Comparison of ENCODE assay signal across 18 mouse cellular contexts in genomic region chr11:121799746-121800299, GRCm38 (mm10). TPM values are rescaled to one million over a fixed set of nuclear protein-coding genes. Genes with fewer than 3 reads are reported as not detected.
"Had no signal": no experiment of that assay in that cellular context is flagged by ENCODE, and none has a peak within 500 bp of the region (broad histone marks: within the 10 kb centered on the region; RNA-seq: fewer than 3 reads in every experiment).

No protein-coding gene starts in this region.

- H3K27me3 ChIP-seq: limb, embryonic 12.5 days; neural tube, embryonic 15.5 days had no signal

- H3K4me3 ChIP-seq: kidney, embryonic 15.5 days; layer of hippocampus, adult 2 months; limb, embryonic 12.5 days; liver, embryonic 13.5 days; myocyte; neural tube, embryonic 15.5 days had no signal

- H3K9me3 ChIP-seq: kidney, embryonic 15.5 days; limb, embryonic 12.5 days; liver, embryonic 13.5 days; neural tube, embryonic 15.5 days had no signal

- DNase-seq: kidney, adult 11 months; liver; liver, embryonic 13.5 days; lung, embryonic 14.5 days; midbrain, embryonic 14.5 days; spleen, adult 18-20 months; thymus, adult 2 months; thymus, postnatal 25 days had no signal

- H3K36me3 ChIP-seq: kidney, embryonic 15.5 days; limb, embryonic 12.5 days; liver, embryonic 13.5 days; neural tube, embryonic 15.5 days had no signal

- H3K4me2 ChIP-seq: kidney, embryonic 15.5 days; limb, embryonic 12.5 days; liver, embryonic 13.5 days; lung, embryonic 14.5 days; neural tube, embryonic 15.5 days had no signal

- H3K27ac ChIP-seq: kidney, embryonic 15.5 days; layer of hippocampus, adult 2 months; limb, embryonic 12.5 days; liver, embryonic 13.5 days; neural tube, embryonic 15.5 days had no signal

- H3K9ac ChIP-seq: kidney, embryonic 15.5 days; limb, embryonic 12.5 days; liver, embryonic 13.5 days; lung, embryonic 14.5 days; neural tube, embryonic 15.5 days had no signal

- H3K4me1 ChIP-seq: liver, embryonic 13.5 days; neural tube, embryonic 15.5 days had no signal

RNA-seq across cellular contexts. Expression of gene Ptchd3, which starts 30.2 kb away (rescaled TPM):
- total RNA-seq: layer of hippocampus, adult 2 months; layer of hippocampus, postnatal 10 days; left cerebral cortex, postnatal 36 days had no signal
- polyA plus RNA-seq: limb, embryonic 12.5 days; liver, embryonic 13.5 days; lung, embryonic 14.5 days; midbrain, embryonic 14.5 days; myocyte; neural tube, embryonic 11.5 days; neural tube, embryonic 15.5 days; stomach, embryonic 14.5 days; urinary bladder, adult 2 months had no signal
